Mouse (Mus musculus) G1E (cell line): ENCODE results near the gene Igfbp2.

Experiments used
- CTCF ChIP-seq: IDR thresholded peaks from 2 replicates; pipeline ENCODE4 v1.5.1; 2012; ENCODE audit warnings: low read depth, low read length, inconsistent platforms, mixed read lengths
- TAL1 ChIP-seq: conservative IDR thresholded peaks from 2 replicates; pipeline ENCODE4 v1.6.1; 2012; ENCODE audit warnings: low read depth, low read length, inconsistent platforms, mixed read lengths

GRCm38 (mm10) chr1:72815184-72815583 lies 9.1 kb upstream of the Igfbp2 start:
- TF ChIP-seq CTCF, result no peak
- TF ChIP-seq TAL1, result no peak
